Mouse (Mus musculus): ENCODE measurements around the gene Sh3gl2. TPM values are rescaled to one million over a fixed set of nuclear protein-coding genes. Genes with fewer than 3 reads are reported as not detected.

The Sh3gl2 gene
- total and polyA plus RNA-seq, 3 experiments: not detected

DNA sequence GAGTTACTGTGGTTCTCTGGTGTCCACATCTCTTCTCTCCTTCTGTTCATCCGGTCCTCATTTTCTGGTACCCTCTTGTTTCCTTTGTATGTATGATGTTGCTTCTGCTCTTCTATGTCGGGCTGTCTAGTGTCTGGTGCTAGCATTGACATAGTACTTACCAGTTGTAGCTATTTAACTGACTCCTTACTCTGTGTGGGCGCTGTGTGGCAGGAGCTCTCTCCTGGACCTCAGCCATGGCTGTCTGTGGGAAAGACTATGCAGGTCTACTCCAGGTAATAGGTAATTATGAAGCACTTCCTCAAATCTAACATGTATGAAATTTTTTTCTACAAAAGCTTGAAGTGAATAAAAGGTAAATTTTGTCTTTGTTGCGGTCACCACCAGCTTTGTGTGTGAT lies 169.9 kb downstream of the Sh3gl2 start:
- Histone ChIP-seq H3K4me3 (replicated peaks in 1 of 3; ENCODE audit: low read depth in 2 of 3, low read length in 2 of 3, poor library complexity in 1 of 3) (no peak overlapping the region), H3K36me3 (replicated peaks in 1 of 2; ENCODE audit: control insufficient read depth in 1 of 2, insufficient read depth in 1 of 2, low read length in 1 of 2) (no peaks in the 10 kb centered on the region), H3K4me1 (ENCODE audit: control insufficient read depth in 1 of 2, insufficient read depth in 2 of 2) (no peaks in the 10 kb centered on the region), H3K79me2 (replicated peaks; ENCODE audit: control insufficient read depth, extremely low read depth, insufficient read depth, poor library complexity, severe bottlenecking) (no peaks in the 10 kb centered on the region), H3K4me2 (ENCODE audit: insufficient read depth, low read depth, poor library complexity, severe bottlenecking) (no peak overlapping the region), H3K9me3 (replicated peaks; ENCODE audit: low read length) (peaks cover 70% of the 10 kb centered on the region), H3K27me3 (replicated peaks) (no peaks in the 10 kb centered on the region), H3K9ac (ENCODE audit: insufficient read depth, low read depth) (no peak overlapping the region), H3K27ac (ENCODE audit: insufficient read depth, low read depth) (no peak overlapping the region)
- in situ Hi-C loops (cut with MboI; ENCODE audit: low pct_ligation_motif_present, low pct_unique_long_range_greater_than_20kb, low sequenced_read_pairs): no loop called here
- no peak for DNase-seq (ENCODE audit: extremely low read depth)
- dilution Hi-C loops (cut with MboI; ENCODE audit: extremely low pct_ligation_motif_present, extremely low pct_unique_long_range_greater_than_20kb, low sequenced_read_pairs): no loop called here
- TF ChIP-seq JUND (conservative IDR thresholded peaks at IDR 0.05; ENCODE audit: low read depth, low read length) (no peak), CHD2 (IDR thresholded peaks at IDR 0.05; ENCODE audit: low read length) (no peak), MEF2A (IDR thresholded peaks at IDR 0.05; ENCODE audit: borderline replicate concordance, low read depth, low read length) (no peak), RCOR1 (conservative IDR thresholded peaks at IDR 0.05; ENCODE audit: low read depth, low read length) (no peak), POLR2AphosphoS2 (IDR thresholded peaks at IDR 0.05; ENCODE audit: low read depth, low read length) (no peak), UBTF (IDR thresholded peaks at IDR 0.05; ENCODE audit: low read depth, low read length) (no peak), JUN (IDR thresholded peaks at IDR 0.05; ENCODE audit: insufficient read depth, low read depth, low read length) (no peak), USF1 (IDR thresholded peaks at IDR 0.05; ENCODE audit: low read depth, low read length) (no peak), MXI1 (IDR thresholded peaks at IDR 0.05; ENCODE audit: low read depth, low read length) (no peak), HCFC1 (IDR thresholded peaks at IDR 0.05; ENCODE audit: low read depth, low read length) (no peak), E2F4 (IDR thresholded peaks at IDR 0.05; ENCODE audit: insufficient replicate concordance, low read depth, low read length) (no peak), ZKSCAN1 (IDR thresholded peaks at IDR 0.05; ENCODE audit: borderline replicate concordance, low read depth, low read length) (no peak), GABPA (IDR thresholded peaks at IDR 0.05; ENCODE audit: insufficient replicate concordance, low read depth, low read length) (no peak), ELF1 (IDR thresholded peaks at IDR 0.05; ENCODE audit: low read depth, low read length) (no peak)

DNA sequence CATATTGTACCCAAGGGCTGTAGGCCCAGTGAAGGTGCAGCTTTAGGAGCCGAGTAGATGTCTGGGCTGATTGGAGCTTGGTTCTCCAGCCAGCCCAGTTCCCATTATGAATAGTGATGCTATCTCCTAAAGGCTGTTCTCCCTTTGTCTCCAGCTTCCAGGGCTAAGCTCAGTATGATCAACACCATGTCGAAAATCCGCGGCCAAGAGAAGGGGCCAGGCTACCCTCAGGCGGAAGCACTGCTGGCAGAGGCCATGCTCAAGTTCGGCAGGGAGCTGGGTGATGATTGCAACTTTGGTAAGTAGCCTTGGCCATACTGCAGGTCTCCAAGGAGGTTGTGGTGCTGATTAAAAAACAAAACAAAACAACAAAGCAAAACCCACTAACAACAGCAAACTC lies 171.3 kb downstream of the Sh3gl2 start:
- no peak overlapping the region for H3K27ac ChIP-seq (ENCODE audit: insufficient read depth, low read depth)
- H3K4me2 ChIP-seq (ENCODE audit: insufficient read depth, low read depth, poor library complexity, severe bottlenecking): no peak overlapping the region
- no peaks in the 10 kb centered on the region for H3K4me1 ChIP-seq (ENCODE audit: control insufficient read depth in 1 of 2, insufficient read depth in 2 of 2)

More for the DNA sequence above, 171.3 kb downstream of the Sh3gl2 start:
- no peak overlapping the region for H3K9ac ChIP-seq (ENCODE audit: insufficient read depth, low read depth)
- in situ Hi-C loops (cut with MboI; ENCODE audit: low pct_ligation_motif_present, low pct_unique_long_range_greater_than_20kb, low sequenced_read_pairs) (no loop called here), dilution Hi-C loops (cut with MboI; ENCODE audit: extremely low pct_ligation_motif_present, extremely low pct_unique_long_range_greater_than_20kb, low sequenced_read_pairs) (no loop called here)
- no peaks in the 10 kb centered on the region for H3K36me3 ChIP-seq (replicated peaks in 1 of 2; ENCODE audit: control insufficient read depth in 1 of 2, insufficient read depth in 1 of 2, low read length in 1 of 2)
- H3K9me3 ChIP-seq (replicated peaks; ENCODE audit: low read length): peaks cover 69% of the 10 kb centered on the region
- DNase-seq (ENCODE audit: extremely low read depth): no peak
- no peak for TF ChIP-seq ZMIZ1 (IDR thresholded peaks at IDR 0.05; ENCODE audit: low read depth, low read length)
- no peak for TF ChIP-seq EP300 (IDR thresholded peaks at IDR 0.05; ENCODE audit: low read length)
- TF ChIP-seq JUND (conservative IDR thresholded peaks at IDR 0.05; ENCODE audit: low read depth, low read length): no peak
- no peak for TF ChIP-seq KAT2A (IDR thresholded peaks at IDR 0.05; ENCODE audit: insufficient replicate concordance, low read length)
- TF ChIP-seq TCF12 (IDR thresholded peaks at IDR 0.05; ENCODE audit: low read depth, low read length): no peak
- H3K4me3 ChIP-seq (replicated peaks in 1 of 3; ENCODE audit: low read depth in 2 of 3, low read length in 2 of 3, poor library complexity in 1 of 3): no peak overlapping the region
- no peaks in the 10 kb centered on the region for H3K79me2 ChIP-seq (replicated peaks; ENCODE audit: control insufficient read depth, extremely low read depth, insufficient read depth, poor library complexity, severe bottlenecking)
- no peaks in the 10 kb centered on the region for H3K27me3 ChIP-seq (replicated peaks)
